Mouse (Mus musculus) large intestine, adult 2 months (tissue): Measurements from ENCODE around the gene Pipox. TPM values are rescaled to one million over a fixed set of nuclear protein-coding genes. Genes with fewer than 3 reads are reported as not detected.

Source experiments
- DNase-seq: peaks from one replicate; pipeline ENCODE4 v3.0.0-alpha.2; 2012; ENCODE audit warnings: low read depth, low spot score
- WGBS: fragments of 180-500 bp; shearing (Covaris S2); methylation state at CpG from one replicate; pipeline ENCODE4 v1.1.7; 2018; 5-methylcytosine and 5-hydroxymethylcytosine counted together
- polyA plus RNA-seq: library from polyadenylated mRNA; depleted of rRNA; stranded (reverse); fragments of >200 nt; gene quantifications from 2 replicates; pipeline ENCODE4 v1.2.3, GENCODE M21; 2012

Gene Pipox
- polyA plus RNA-seq, 1 experiment = 8.4 TPM

DNA sequence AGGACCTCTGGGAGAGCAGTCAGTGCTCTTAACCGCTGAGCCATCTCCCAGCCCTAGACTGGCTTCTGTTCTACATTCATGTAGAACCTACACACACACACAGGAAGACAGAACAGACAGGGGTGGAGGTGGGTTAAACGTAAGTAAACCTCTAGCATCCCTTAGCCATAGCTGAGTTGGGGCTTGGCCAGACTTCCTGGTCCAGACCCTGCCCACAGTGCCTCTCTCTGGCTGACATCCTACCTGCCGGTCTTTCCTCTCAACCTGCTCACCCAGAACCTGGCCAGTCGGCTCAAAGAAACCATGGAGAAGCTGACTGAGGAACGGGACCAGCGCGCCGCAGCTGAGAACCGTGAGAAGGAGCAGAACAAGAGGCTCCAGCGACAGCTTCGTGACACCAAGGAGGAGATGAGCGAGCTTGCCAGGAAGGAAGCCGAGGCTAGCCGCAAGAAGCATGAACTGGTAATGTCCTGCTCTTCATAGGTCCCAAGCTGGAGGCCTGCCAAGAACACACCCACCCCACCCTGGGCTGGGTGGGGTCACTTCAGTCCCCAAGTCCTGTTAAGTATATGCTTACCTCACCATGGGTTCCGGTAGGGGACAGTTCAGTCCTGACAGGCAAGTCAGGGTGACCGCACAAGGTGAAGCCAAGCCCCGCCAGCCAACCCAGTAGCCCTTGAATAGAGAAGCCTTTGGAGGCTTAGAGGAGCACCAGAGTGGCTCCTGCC is 40.8 kb downstream of the Pipox start:
- DNase-seq = no peak
- WGBS = 78% methylated on average over 17 of the region's 17 CpGs

DNA sequence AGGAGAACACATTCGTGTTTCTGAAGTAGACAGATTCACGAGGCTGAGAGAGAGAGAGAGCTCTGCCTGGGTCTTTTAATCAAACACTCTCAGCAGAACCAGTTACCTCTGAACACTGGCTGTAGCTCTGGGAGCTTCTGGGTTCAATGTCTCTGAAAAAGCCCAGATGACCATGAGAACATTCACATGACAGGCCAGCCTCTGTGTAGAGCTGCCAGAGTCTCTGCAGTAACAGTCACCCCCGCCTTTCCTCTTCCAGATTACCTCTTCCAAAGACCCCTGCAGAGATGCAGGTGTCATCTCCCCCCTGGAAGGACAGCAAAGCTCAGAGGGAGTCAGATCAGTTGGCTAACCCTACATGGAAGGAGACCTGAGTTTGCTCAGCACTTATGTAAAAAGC is 41.7 kb downstream of the Pipox start:
- 74% methylated on average over 3 of the region's 3 CpGs for WGBS
- DNase-seq = no peak

DNA sequence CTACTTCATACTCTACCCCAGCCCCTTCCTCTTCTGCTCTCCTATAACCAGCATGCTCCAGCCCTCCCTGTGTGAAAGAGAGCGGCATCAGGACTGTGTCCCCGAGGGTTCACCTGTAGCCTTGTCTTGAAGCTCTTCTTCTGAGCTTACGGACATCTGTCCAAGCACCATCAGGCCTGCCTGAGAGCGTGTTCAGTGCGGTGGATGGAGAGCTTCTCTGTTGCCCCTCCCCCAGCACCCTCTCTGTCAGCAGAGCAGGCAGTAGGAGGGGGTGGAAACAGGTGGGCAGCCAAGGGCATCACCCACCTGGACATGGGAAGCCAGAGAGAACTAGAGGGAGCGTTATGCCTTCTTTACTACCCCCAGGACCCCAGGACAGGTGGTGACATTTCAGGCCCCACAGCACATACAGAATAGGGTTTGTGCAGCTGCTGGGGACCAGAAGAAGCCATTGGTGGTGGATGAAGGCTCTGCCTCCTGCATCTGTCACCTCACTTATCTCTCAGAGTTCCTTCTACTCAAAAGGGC is 42.3 kb downstream of the Pipox start:
- WGBS = 86% methylated on average over 6 of the region's 6 CpGs

DNA sequence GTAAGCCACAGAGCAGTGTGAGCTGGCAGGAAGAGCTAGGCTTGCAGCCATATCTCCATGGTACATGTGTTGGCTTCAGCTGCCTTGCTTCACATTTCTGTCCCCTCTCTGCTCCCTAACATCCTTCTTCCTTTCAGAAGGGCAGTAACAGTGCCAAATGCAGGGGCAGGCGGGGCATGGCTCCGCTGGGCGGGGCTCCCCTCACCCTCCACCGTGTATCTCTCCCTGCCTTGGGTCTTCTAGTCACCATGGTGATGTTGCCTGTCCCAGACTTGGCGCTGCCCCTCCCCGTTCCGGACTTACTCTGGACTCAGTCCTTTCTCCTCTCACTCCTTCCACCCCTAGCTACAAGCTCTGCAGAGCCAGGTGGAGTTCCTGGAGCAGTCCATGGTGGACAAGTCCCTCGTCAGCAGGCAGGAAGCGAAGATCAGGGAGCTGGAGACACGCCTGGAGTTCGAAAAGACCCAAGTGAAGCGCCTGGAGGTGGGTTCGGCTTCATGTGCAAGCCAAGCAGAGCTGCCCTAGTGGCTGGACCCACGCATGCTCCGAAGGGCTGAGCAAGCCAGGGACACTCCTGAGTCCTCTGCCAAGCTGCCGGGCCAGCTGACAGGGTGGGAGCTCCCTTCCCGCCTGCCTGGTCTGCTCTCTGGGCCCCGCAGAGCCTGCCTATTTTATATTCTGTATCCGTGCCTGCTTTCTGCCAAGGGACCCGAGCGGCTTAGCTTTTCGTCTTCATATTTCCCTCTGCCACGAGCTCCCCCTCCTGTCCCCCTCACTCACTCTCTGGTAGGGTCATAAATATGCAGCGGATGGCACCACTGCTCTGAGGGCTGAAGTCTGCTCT is 43.3 kb downstream of the Pipox start:
- DNase-seq = no peak
- 78% methylated on average over 24 of the region's 24 CpGs for WGBS

More for the DNA sequence above, 42.3 kb downstream of the Pipox start:
- no peak for DNase-seq

DNA sequence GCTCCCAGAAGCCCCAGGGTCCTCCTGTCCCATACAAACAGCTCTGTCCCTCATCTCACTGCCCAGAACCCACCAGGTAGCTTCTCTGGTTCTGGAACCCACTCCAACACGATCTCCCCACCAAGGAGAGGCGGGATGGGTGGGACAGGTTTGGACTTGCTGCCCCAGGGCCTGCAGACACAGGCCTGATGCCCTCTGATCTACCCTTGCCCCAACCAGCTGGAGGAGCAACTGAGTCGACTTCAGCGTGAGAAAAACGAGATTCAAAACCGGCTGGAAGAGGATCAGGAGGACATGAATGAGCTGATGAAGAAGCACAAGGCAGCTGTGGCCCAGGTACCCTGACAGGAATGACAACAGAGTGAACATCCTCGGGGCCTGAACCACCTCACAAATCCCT is 44.7 kb downstream of the Pipox start:
- WGBS = 84% methylated on average over 7 of the region's 7 CpGs
- DNase-seq = no peak

DNA sequence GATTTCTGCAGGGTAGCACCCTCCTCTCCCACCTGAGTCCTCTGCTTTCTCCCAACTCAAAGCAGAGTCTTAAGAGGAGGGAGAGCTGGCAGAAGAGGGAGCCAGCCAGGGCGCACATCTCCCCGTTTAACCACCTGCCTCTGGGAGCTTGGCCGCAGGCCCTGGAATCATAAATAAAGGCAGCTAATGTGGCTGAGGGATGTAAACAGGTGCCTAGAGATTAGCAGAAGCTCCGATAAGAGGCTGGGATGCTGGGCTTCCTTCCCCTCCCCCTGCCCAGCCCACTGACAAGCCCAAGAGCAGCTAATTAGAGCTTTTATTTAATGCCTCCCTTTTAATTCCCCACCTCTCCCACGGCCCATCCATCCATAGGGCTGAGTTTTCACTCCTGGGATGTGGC is 45.8 kb downstream of the Pipox start:
- 44% methylated on average over 5 of the region's 5 CpGs for WGBS
- DNase-seq = no peak

DNA sequence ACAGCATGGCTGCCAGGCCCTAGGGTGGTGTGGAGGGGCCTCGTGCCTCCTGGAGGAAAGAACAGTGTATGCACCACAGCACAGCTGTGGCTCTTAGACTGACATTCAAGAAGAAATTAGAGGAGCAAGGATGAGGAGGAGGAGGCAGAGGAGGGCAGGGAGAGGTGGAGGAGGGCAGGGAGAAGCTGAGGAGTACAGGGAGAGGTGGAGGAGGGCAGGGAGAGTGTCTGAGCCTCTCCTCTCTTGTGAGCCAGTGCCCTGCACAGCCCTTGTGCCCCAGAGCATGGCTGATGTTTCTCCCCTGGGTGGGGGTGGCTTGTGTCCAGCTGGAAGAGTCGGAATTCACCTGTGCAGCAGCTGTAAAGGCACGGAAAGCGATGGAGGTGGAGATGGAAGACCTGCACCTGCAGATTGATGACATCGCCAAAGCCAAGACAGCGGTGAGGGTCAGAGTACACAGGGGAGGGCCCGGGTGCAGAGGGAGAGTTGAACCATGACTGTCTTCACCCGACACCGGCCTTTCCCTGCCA is 46.2 kb downstream of the Pipox start:
- WGBS = 42% methylated on average over 9 of the region's 9 CpGs
- DNase-seq = no peak

DNA sequence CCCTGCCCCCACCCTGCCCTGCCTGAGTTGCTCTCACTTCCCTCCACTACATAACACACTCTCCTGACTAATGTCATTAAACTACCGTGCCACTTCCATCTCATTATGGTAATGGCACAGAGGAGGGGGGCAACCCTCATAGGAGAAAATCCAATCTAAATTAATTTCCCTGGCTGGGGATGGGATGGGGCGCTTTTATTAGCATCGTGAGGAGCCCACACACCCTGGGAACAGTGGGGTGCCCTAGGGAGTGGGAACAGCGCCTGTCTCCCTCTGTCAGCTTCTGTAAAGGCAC is 50.0 kb downstream of the Pipox start:
- 81% methylated on average over 4 of the region's 4 CpGs for WGBS
- DNase-seq = no peak

DNA sequence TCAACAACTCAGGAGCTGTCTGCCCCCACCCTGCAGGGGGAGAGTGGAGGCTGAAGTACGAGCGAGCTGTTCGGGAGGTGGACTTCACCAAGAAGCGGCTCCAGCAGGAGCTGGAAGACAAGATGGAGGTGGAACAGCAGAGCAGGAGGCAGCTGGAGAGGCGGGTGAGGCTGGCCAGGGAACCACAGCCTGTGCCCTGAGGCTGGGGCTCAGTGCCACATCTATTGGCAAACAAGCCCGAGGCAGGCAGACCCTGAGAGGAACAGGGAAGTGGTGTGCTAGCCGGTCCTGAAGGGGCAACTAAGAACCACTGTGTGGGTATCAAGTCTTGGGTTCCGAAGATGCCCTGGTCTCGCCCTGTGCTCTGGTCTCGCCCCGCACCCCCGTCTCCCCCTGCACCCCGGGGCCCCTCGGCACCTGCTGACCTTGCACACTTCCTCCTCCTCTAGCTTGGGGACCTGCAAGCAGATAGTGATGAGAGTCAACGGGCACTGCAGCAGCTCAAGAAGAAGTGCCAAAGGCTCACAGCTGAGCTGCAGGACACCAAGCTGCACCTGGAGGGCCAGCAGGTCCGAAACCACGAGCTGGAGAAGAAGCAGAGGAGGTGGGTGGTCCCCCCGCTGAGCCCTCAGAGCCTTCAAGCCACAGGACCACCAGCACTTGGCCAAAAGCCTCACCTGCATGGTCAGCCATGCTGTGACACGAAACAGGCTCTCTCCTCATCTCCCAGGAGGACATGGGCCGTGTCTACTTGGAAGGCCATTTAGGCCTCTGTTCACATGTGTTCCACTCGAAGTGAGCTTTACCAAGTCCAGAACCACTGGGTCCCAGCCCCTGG is 50.6 kb downstream of the Pipox start:
- DNase-seq = no peak
- WGBS = 89% methylated on average over 21 of the region's 21 CpGs

DNA sequence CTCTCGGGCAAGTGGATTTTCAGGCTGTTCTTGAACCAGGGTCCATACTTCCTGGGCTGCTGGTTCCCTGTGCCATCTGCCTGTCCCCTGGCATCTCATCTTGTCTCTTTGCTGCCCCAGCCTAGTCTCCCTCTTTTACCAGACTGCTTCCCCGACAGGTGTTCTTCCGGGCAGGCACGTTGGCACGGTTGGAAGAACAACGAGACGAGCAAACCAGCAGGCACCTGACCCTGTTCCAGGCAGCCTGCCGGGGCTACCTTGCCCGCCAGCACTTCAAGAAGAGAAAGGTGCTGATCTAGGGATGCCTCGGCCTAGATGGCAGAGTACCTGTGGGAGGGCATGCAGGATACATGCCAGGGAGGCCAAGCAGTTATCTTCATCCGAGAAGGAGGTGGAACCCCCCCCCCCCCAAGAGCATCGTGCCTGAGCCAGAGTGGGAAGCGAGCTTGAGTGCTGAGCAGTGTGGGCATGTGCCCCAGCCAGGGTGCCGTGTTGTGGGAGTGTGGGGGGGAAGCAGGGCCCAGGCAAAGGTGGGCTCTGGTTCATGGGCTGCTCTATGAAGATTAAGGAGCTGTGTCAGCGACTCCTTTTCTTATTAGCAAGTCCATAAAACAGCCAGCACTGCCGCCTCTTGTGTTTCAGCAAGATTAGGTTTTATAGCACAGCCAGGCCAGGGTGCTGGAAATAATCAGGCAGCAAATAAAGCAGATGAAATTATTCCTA is 53.2 kb downstream of the Pipox start:
- 88% methylated on average over 16 of the region's 16 CpGs for WGBS
- no peak for DNase-seq

DNA sequence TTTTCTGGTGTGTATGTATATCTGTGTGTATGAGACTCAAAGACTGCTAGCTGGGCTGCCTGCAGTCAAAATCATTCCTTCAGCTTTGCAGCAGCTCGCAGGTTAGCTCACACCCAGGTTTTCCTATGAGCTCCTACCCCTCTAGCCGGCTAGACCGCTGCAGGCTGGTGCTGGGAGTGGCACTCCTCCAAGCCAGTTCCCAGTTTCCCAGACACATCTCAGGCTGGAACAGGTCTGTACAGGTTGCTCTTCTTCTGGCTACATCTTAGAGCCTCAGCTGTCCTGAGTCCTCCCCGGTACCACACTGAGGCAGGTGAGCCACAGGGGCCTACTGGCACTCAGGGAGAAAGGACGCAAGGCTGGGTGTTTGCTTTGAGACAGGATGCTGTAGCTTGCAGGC is 56.0 kb downstream of the Pipox start:
- 87% methylated on average over 5 of the region's 5 CpGs for WGBS
- no peak for DNase-seq

DNA sequence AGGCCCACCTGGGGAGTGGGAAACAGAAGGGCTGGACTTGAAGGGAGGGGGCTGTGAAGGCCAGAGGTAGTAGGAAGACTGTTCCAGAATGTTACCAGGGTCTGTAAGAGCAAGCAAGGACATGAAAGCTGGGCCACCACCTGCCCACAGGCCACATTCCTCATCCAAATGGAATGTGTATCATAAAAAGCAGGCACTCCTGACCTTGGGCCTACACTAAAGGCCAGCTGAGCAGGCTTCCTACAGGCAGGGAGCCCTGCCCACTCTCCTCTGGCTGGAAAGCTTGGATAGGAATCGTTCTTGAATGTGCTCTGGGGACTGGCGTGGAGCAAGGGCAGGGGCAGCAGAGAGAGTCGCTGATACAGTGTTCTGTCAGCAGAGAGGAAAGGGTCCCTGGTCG is 57.1 kb downstream of the Pipox start:
- 59% methylated on average over 4 of the region's 4 CpGs for WGBS
- no peak for DNase-seq

DNA sequence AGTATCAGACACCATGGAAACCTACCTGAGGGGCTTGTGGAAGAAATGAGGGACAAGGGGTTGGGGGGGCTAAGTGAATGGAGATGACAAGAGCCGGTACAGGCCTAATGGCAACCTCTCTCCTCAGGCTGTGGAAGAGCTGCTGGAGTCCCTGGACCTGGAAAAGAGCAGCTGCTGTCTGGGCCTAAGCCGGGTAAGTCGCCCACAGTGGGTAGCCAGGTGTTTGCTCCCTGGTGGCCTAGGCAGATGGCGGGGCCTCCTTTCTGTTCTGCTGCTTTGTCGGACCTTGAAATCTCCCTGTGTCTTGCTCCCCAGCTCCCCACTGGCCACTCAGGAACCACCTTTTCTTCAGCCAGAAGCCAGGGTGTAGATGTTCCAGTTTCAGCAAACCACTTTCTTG is 57.6 kb downstream of the Pipox start:
- WGBS = 78% methylated on average over 5 of the region's 5 CpGs
- DNase-seq = no peak

DNA sequence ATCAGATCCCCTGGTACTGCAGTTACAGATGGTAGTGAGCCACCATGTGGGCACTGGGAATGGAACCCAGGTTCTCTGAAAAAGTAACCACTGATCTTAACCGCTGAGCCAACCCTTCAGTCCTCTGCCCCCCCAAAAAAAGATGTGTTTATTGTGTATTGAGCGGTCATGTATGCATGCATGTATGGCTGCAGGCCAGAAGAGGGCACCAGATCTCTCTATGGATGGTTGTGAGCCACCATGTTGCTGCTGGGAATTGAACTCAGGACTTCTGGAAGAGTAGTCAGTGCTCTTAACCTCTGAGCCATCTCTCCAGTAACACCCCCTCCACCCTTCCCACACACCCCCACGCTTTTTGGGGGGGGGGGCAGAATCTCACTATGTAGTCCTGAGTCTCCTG is 58.8 kb downstream of the Pipox start:
- no peak for DNase-seq
- WGBS = 89% methylated on average over 3 of the region's 3 CpGs

DNA sequence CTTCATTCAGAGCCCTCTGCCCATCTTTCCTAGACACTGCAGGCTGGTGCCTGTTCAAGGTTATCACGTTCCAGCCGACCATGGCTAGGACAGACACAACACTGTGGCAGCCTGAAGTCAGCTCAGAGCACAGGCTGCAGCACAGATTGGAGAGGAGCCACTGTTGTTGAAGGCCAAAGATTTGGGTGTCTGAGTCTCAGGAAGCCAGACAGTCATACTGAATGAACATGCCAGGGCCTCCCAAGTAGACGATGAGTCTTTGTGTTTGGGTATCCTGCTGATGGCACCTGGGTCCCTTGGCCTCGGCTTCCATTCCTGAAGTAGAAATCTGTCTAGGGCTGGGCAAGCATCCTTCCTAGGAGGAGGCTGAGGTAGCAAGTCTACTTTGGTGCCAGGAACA is 61.4 kb downstream of the Pipox start:
- 84% methylated on average over 4 of the region's 4 CpGs for WGBS
- DNase-seq = no peak

DNA sequence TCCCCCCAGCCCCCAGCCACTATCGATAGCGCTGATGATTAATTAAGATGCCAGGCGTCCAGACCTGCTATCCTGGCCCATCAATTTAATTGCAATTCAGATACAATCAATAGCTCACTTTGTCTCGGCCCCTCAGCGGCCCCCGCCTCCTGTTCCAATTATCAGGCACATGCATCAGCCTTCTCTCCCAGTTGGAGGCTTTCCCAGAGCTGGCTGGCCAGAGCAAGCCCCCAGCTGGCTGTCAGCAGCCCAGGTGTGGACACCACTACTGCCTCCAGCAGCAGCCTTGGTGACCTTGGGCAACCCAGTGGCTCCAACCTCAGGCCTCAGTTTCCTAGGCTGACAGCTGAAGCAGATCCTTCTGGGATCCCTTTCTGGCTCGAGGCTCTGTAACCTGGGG is 63.0 kb downstream of the Pipox start:
- no peak for DNase-seq
- 87% methylated on average over 7 of the region's 7 CpGs for WGBS
